Mouse (Mus musculus) kidney, embryonic 15.5 days (tissue): ENCODE data around the gene Retnlg. TPM values are rescaled to one million over a fixed set of nuclear protein-coding genes. Genes with fewer than 3 reads are reported as not detected.
"Not testable (repeated sequence)": the region's sequence is repeated elsewhere in the genome, so short reads cannot be mapped to it uniquely, and the experiment has no call there.

Experiments used
- ATAC-seq: fragments of 200-750 bp; cut with Nextera tagmentation; replicated peaks from 2 replicates; pipeline ENCODE4 v1.8.0; 2017; ENCODE audit warnings: moderate TSS enrichment; ENCODE audit not compliant: low FRiP score
- H3K27ac ChIP-seq: fragments of 300-500 bp; sonication (generic); 2 replicates; pipeline ENCODE4 v1.5.1; 2015; ENCODE audit warnings: mild to moderate bottlenecking, inconsistent platforms
- H3K27me3 ChIP-seq: fragments of 300-500 bp; sonication (generic); 2 replicates; pipeline ENCODE4 v1.6.1; 2015; ENCODE audit warnings: inconsistent platforms
- H3K36me3 ChIP-seq: fragments of 300-500 bp; sonication (generic); 2 replicates; pipeline ENCODE4 v1.6.1; 2015; ENCODE audit warnings: inconsistent platforms
- H3K4me1 ChIP-seq: fragments of 300-500 bp; sonication (generic); 2 replicates; pipeline ENCODE4 v1.6.1; 2015; ENCODE audit warnings: inconsistent platforms
- H3K4me2 ChIP-seq: fragments of 300-500 bp; sonication (generic); 2 replicates; pipeline ENCODE4 v1.6.1; 2015; ENCODE audit warnings: moderate library complexity, mild to moderate bottlenecking, inconsistent platforms
- H3K4me3 ChIP-seq: fragments of 300-500 bp; sonication (generic); replicated peaks from 2 replicates; pipeline ENCODE4 v1.5.1; 2015; ENCODE audit warnings: mild to moderate bottlenecking, inconsistent platforms
- H3K9ac ChIP-seq: fragments of 300-500 bp; sonication (generic); 2 replicates; pipeline ENCODE4 v1.6.1; 2015; ENCODE audit warnings: mild to moderate bottlenecking, inconsistent platforms
- H3K9me3 ChIP-seq: fragments of 300-500 bp; sonication (generic); replicated peaks from 2 replicates; pipeline ENCODE4 v1.6.1; 2016; ENCODE audit warnings: inconsistent platforms
- WGBS: fragments of 180-500 bp; shearing (Covaris S2); methylation state at CpG from one replicate; pipeline ENCODE4 v1.1.7; 2015; ENCODE audit warnings: mixed read lengths; 5-methylcytosine and 5-hydroxymethylcytosine counted together
- polyA plus RNA-seq: library from polyadenylated mRNA; unstranded; fragments of >200 nt; fragmentation: Nextera tagmentation; extraction: Ambion mirVana; gene quantifications from 2 replicates; pipeline ENCODE4 v1.2.1, GENCODE M21; 2015

The Retnlg gene
- 0.31 and 0.95 TPM in 2 replicates for polyA plus RNA-seq

DNA sequence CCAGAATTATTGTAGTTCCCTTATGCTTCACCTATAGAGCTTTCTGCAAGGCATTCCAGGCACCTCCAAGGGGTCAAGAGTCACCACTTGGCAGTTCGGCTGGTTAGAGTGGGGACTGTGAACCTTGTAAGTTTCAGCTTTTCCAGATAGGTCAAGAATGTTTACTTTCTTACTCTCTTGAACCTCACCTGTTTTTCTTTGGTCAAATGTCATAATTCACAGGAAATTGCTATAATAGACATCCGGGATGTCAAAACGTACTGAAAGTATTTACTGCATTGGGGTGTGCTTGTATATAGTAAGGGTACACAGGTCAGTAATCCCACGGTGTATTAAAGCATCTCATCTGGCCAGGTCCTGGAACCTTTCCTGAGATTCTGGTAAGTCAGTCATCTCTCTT, at the start of gene Retnlg:
Gene Retnlg, plus strand, starts transcription at position 301 of the 400 bp plus-strand sequence.
- Histone ChIP-seq H3K27ac (no peak within 1 kb of the TSS), H3K4me1 (no peaks in the 10 kb centered on the region), H3K9me3 (no peaks in the 10 kb centered on the region), H3K36me3 (no peaks in the 10 kb centered on the region), H3K4me2 (no peak within 1 kb of the TSS), H3K27me3 (no peaks in the 10 kb centered on the region), H3K9ac (no peak within 1 kb of the TSS), H3K4me3 (no peak within 1 kb of the TSS)
- no peak for ATAC-seq
- WGBS, result 55% methylated on average over 4 of the region's 4 CpGs

DNA sequence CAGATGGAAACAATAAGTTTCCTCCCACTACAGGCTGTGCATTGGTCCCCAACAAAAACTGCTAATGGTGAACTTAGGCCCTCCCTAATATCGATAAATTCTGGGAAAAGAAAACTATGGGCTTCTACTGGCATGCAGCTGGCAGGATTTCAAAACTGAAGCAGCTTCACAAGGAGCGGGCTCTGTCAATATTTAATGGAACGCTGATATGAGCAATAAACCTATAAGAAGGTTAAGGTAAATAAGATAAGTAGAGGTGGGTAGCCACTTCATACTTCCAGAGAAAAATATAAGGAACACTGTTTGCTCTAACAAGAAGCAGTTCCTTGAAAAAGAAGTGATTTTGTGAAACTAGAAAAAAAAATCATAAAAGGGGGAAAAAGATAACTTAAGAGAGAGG, 45.9 kb upstream of the Retnlg start:
- H3K27ac ChIP-seq, result no peak overlapping the region
- H3K27me3 ChIP-seq, result no peaks in the 10 kb centered on the region
- no peak for ATAC-seq
- WGBS, result 88% methylated on average over 3 of the region's 3 CpGs
- no peak overlapping the region for H3K4me3 ChIP-seq
- no peaks in the 10 kb centered on the region for H3K4me1 ChIP-seq
- no peaks in the 10 kb centered on the region for H3K36me3 ChIP-seq
- H3K9ac ChIP-seq, result no peak overlapping the region
- no peak overlapping the region for H3K4me2 ChIP-seq
- no peaks in the 10 kb centered on the region for H3K9me3 ChIP-seq

DNA sequence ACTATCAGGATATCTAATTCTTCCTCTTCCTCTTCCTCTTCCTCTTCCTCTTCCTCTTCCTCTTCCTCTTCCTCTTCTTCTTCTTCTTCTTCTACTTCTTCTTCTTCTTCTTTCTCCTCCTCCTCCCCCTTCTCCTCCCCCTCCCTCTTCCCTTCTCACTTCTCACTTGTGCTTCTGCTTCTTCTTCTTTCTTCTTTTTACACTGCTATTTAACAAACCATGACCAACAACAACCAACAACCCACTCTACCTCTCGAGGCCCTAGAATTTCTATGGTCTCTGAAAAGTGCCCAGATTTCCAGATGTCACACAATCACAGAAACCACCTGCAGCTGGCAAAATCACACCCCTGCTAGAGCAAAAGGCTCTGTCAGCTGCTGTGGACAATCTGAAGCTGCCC, 44.8 kb upstream of the Retnlg start:
- no peaks in the 10 kb centered on the region for H3K36me3 ChIP-seq
- ATAC-seq, result no peak
- no peak overlapping the region for H3K4me3 ChIP-seq
- H3K9ac ChIP-seq, result no peak overlapping the region
- no peak overlapping the region for H3K27ac ChIP-seq
- no peaks in the 10 kb centered on the region for H3K9me3 ChIP-seq
- H3K27me3 ChIP-seq, result no peaks in the 10 kb centered on the region
- H3K4me2 ChIP-seq, result no peak overlapping the region
- H3K4me1 ChIP-seq, result no peaks in the 10 kb centered on the region
- WGBS, result 17% methylated on average over 1 of the region's 1 CpGs

DNA sequence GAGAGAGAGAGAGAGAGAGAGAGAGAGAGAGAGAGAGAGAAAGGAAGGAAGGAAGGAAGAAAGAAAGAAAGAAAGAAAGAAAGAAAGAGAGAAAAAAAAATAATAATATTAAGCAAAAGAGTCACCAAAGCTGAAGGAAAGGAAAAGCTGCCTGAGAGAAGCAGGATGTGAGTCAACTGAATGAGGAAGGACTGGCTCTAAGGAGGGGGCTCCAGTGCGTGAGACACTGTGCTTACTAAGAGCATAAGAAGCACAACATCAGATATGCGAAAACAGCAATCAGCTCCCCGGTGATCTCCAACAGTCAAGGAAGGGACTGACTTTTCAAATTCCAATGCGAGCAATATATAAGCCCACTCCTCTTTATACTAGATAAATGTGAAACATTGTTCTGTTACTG, 43.4 kb upstream of the Retnlg start:
- 86% methylated on average over 4 of the region's 4 CpGs for whole genome bisulfite sequencing
- no peak for ATAC-seq
- H3K4me2 ChIP-seq, result no peak overlapping the region

DNA sequence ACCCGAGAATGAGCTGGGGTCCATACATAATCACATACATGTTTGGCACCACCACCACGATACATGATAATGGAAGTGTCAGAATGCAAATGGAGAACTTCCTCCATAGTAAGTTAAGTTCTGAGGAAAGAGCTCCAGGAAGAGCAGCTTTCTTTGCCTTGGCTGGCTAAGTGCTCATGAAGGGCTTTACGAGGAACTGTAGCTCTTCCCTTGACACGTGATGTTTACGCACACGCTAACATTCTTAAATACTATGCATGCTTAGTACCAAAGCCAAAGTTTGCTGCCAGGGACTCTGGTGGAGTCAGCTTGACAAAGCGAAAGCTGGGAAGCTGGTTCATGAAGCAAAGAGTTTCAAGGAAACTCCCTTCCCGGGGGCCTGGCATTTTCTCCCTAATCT, 40.4 kb upstream of the Retnlg start:
- H3K9me3 ChIP-seq, result no peaks in the 10 kb centered on the region
- no peaks in the 10 kb centered on the region for H3K36me3 ChIP-seq
- H3K4me1 ChIP-seq, result no peaks in the 10 kb centered on the region
- no peak overlapping the region for H3K4me2 ChIP-seq
- no peak overlapping the region for H3K4me3 ChIP-seq
- no peaks in the 10 kb centered on the region for H3K27me3 ChIP-seq
- no peak for ATAC-seq
- no peak overlapping the region for H3K9ac ChIP-seq
- 76% methylated on average over 8 of the region's 8 CpGs for WGBS
- no peak overlapping the region for H3K27ac ChIP-seq

More for the DNA sequence above, 43.4 kb upstream of the Retnlg start:
- Histone ChIP-seq H3K36me3 (no peaks in the 10 kb centered on the region), H3K9ac (no peak overlapping the region), H3K4me3 (no peak overlapping the region), H3K4me1 (no peaks in the 10 kb centered on the region), H3K27ac (no peak overlapping the region), H3K9me3 (no peaks in the 10 kb centered on the region), H3K27me3 (no peaks in the 10 kb centered on the region)

DNA sequence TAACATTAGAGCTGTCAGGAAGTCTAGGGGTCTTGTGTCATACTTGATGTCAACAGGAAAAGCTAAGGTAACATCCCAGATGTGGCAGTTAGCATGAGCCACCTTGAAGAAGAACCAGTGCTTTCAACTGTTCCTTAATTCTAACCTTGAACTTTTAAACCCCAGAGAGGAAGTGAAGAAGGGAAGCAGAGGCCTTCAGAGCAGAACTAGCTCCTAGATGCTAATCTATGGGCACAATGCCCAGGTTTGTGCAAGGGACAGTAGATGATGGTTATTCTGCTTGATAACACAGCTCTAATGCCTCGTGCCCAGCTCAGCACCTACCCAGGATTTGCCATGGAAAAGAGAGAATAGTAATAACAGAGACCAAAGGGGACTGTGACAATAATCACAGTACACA, 38.8 kb upstream of the Retnlg start:
- not testable (repeated sequence) for H3K27me3 ChIP-seq, H3K9ac ChIP-seq, H3K36me3 ChIP-seq, H3K4me3 ChIP-seq, H3K4me2 ChIP-seq, H3K4me1 ChIP-seq, ATAC-seq, H3K27ac ChIP-seq, H3K9me3 ChIP-seq
- 62% methylated on average over 1 of the region's 1 CpGs for WGBS

DNA sequence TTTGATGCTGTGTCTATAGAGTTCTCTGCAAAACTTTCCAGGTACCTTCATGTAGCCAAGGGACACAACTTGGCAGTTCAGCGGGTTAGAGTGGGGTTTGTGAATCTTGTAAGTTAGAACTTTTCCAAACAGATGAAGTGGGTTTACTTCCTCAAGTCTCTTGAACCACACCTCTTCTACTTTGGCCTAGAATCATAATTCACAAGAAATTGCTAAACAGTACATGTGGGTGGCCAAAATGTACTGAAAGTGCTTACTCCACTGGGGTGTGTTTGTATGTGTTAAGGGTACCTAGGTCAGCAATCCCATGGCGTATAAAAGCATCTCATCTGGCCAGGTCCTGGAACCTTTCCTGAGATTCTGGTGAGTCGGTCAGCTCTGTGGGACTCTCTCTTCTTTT, 30.2 kb upstream of the Retnlg start, which contains the start of gene Retnla:
Gene Retnla, plus strand, starts transcription at position 286 of the 400 bp plus-strand sequence.
- no peaks in the 10 kb centered on the region for H3K4me1 ChIP-seq
- H3K9ac ChIP-seq, result no peak within 1 kb of the TSS
- H3K4me2 ChIP-seq, result no peak within 1 kb of the TSS
- H3K27ac ChIP-seq, result no peak within 1 kb of the TSS
- ATAC-seq, result no peak
- no peak within 1 kb of the TSS for H3K4me3 ChIP-seq
- no peaks in the 10 kb centered on the region for H3K36me3 ChIP-seq
- 85% methylated on average over 3 of the region's 3 CpGs for WGBS
- no peaks in the 10 kb centered on the region for H3K9me3 ChIP-seq
- no peaks in the 10 kb centered on the region for H3K27me3 ChIP-seq

DNA sequence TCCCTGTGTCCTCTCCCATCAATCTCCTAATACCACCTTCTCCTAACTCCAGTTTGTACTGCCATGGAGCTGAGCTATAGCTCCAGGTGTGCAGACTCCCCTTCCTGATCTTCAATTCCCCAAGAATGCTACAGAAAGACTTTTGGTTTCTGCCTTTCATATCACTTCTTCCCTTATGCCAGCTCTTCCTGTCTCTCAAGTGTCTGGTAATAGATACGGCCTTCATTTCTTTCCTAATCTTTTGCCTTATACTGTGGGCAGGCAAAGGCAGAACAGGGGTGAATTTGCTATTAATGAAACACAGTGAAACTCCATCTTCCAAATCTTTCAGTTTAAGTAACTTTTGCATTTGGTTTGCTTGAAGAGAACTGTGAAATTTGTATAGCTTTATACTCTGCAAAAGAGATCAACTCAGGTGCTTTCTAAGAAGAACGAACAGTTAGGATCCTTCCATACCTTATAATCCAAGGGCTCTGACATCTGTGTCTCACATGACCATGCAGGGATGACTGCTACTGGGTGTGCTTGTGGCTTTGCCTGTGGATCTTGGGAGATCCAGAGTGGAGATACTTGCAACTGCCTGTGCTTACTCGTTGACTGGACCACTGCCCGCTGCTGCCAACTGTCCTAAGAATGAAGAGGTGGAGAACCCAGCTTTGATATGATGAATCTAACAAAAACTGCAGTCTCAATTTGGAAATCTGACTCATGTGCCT, 28.6 kb upstream of the Retnlg start:
- no peaks in the 10 kb centered on the region for H3K9me3 ChIP-seq
- 89% methylated on average over 4 of the region's 4 CpGs for WGBS
- H3K27me3 ChIP-seq, result no peaks in the 10 kb centered on the region
- no peaks in the 10 kb centered on the region for H3K4me1 ChIP-seq
- H3K9ac ChIP-seq, result no peak overlapping the region
- ATAC-seq, result no peak
- H3K4me3 ChIP-seq, result no peak overlapping the region
- H3K4me2 ChIP-seq, result no peak overlapping the region
- no peak overlapping the region for H3K27ac ChIP-seq
- H3K36me3 ChIP-seq, result no peaks in the 10 kb centered on the region

DNA sequence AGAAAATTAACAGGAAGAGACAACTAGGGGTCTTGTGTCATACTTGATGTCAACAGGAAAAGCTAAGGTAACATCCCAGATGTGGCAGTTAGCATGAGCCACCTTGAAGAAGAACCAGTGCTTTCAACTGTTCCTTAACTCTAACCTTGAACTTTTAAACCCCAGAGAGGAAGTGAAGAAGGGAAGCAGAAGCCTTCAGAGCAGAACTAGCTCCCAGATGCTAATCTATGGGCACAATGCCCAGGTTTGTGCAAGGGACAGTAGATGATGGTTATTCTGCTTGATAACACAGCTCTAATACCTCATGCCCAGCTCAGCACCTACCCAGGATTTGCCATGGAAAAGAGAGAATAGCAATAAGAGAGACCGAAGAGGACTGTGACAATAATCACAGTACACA, 7.4 kb upstream of the Retnlg start:
- not testable (repeated sequence) for H3K4me3 ChIP-seq, H3K27ac ChIP-seq, ATAC-seq, H3K4me2 ChIP-seq, H3K36me3 ChIP-seq, H3K9ac ChIP-seq, H3K27me3 ChIP-seq, H3K4me1 ChIP-seq, H3K9me3 ChIP-seq
- WGBS, result 93% methylated on average over 1 of the region's 1 CpGs

DNA sequence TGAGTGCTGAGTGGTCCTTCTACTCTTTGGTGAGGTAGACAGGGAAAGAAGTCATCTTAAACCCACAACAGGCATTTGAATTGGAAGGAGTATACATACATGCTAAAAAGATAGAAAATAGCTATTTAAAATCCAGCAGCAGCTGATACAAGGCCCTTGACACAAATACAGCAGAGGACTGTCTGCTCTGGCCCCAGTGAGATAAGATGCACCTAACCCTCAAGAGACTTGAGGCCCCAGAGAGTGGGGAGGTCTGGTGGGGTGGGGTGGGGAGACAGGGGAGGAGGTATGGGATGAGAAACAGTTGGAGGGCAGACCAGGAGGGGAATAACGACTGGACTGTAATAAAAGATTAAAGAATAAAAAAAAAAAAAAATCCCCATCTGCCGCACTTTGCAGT, 4.7 kb upstream of the Retnlg start:
- no peaks in the 10 kb centered on the region for H3K9me3 ChIP-seq
- H3K27ac ChIP-seq, result no peak overlapping the region
- WGBS, result 58% methylated on average over 2 of the region's 2 CpGs
- H3K4me1 ChIP-seq, result no peaks in the 10 kb centered on the region
- no peaks in the 10 kb centered on the region for H3K27me3 ChIP-seq
- no peak overlapping the region for H3K9ac ChIP-seq
- no peak for ATAC-seq
- no peaks in the 10 kb centered on the region for H3K36me3 ChIP-seq
- no peak overlapping the region for H3K4me2 ChIP-seq
- no peak overlapping the region for H3K4me3 ChIP-seq

DNA sequence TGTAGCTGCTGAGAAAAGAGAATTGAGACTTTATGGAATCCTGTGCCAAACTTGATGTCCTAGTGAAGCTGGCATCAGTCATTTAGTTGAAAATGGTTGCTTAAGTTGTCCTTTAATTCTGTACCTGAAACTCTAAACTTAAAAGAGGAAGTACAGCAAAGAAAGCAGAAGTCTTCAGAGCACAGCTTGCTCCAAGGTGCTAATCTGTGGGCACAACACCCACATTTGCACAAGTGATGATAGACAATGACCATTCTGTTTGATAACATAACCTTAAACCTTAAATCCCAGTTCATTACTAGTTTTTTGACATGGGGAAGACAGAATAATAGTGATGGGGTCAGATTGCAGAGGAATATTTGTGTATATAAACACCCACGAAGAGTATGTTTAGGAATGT, 3.8 kb upstream of the Retnlg start:
- WGBS, result 51% methylated on average over 1 of the region's 1 CpGs
- no peak for ATAC-seq
- H3K27ac ChIP-seq, result no peak overlapping the region
- no peaks in the 10 kb centered on the region for H3K4me1 ChIP-seq
- no peaks in the 10 kb centered on the region for H3K9me3 ChIP-seq
- no peaks in the 10 kb centered on the region for H3K27me3 ChIP-seq
- H3K36me3 ChIP-seq, result no peaks in the 10 kb centered on the region
- H3K4me3 ChIP-seq, result no peak overlapping the region
- H3K9ac ChIP-seq, result no peak overlapping the region
- no peak overlapping the region for H3K4me2 ChIP-seq

DNA sequence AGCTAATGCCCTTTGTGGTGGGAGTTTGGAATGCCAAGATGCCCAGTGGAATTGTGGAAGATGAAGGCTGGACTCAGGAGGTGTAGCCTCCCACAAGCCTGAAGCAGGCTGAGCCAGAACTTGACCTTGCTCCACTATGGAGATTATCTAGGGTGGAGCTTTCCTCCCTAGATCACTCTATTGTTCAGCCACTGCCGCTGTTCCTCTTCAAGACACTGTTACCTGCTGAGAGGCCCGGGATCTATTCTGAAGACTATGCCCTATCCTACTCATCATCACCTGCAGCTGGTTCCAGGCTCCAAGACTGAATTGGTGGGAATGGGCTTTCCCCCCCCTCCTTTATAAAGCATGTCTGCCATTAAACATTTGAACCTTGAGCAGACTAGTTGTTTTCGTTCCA, 2.8 kb upstream of the Retnlg start:
- 66% methylated on average over 3 of the region's 3 CpGs for WGBS
- Histone ChIP-seq H3K36me3 (no peaks in the 10 kb centered on the region), H3K27me3 (no peaks in the 10 kb centered on the region), H3K9ac (no peak overlapping the region), H3K4me1 (no peaks in the 10 kb centered on the region), H3K9me3 (no peaks in the 10 kb centered on the region), H3K27ac (no peak overlapping the region), H3K4me2 (no peak overlapping the region), H3K4me3 (no peak overlapping the region)
- ATAC-seq, result no peak

DNA sequence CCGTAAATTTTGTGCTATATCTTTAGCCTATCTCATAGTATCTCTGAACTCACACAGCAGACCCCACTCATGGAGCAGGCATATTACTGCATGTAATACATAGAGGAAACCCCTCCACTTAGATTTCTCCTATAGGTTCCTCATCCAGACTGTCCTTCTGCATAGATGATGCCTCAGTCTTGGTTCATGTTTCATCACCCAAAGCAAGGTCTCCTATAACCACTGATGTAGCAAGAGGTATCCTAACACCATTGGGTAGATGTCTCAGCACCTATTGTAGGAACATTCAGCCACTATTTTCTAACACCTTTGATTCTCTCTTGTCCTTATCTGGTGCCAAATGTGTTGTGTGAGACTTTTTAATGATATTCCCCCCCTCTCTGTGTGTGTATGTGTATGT, 667 bp upstream of the Retnlg start:
- H3K36me3 ChIP-seq, result no peaks in the 10 kb centered on the region
- H3K4me3 ChIP-seq, result no peak overlapping the region
- ATAC-seq, result no peak
- no peak overlapping the region for H3K4me2 ChIP-seq
- H3K4me1 ChIP-seq, result no peaks in the 10 kb centered on the region
- H3K27ac ChIP-seq, result no peak overlapping the region
- no peaks in the 10 kb centered on the region for H3K27me3 ChIP-seq
- H3K9ac ChIP-seq, result no peak overlapping the region
- WGBS, result 95% methylated on average over 1 of the region's 1 CpGs
- no peaks in the 10 kb centered on the region for H3K9me3 ChIP-seq
